ENCODE assay signal across 7 mouse cellular contexts in the genomic region with DNA sequence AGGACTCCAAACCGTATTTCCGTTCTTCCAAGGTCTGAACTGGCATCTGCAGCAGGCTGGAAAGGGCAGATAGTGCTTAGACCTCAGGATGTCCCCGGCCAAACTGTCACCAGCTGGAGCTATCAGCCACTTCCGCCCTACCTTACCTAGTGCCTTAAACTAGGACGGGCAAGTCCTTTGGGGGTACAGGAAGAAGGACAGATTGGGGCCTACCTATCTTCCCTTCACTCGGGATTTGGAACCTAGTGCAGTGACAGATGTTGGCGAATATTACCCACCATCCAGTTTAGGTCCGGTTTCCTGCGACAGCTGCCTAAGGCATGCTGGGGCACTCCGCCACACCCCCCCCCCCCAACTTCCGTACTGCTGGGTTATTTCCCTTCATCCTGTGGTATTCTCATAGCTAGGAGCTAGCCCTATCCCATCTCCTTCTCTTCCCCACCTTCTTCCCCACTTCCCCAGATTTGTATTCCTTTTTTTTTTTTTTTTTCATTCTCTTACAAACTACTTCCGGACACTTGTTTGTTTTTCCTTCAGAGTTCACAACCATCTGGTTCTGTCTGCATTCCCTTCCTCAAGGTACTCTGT. TPM values are rescaled to one million over a fixed set of nuclear protein-coding genes. Genes with fewer than 3 reads are reported as not detected.
A peak's percentile ranks its signal among the peaks of the same experiment; 100 is the strongest.
DNase-seq lines count a peak whose midpoint lies in the region; ATAC-seq and TF ChIP-seq lines count a peak whose summit lies in the region.

A gene (plus strand): TSS at position 538 of the 588 bp plus-strand sequence.

- WGBS in hindbrain, embryonic 10.5 days, result 52% methylated on average over 12 of the region's 12 CpGs
- 29% methylated on average over 12 of the region's 12 CpGs for WGBS in lung, postnatal 0 days

- TF ChIP-seq EP300 in lung, postnatal 0 days (IDR thresholded peaks at IDR 0.05), result no peak

- H3K9me3 ChIP-seq in E14TG2a.4 (ENCODE audit: low read length), result no peaks in the 10 kb centered on the region
- H3K9me3 ChIP-seq in hindbrain, embryonic 10.5 days, result no peaks in the 10 kb centered on the region
- H3K9me3 ChIP-seq in lung, postnatal 0 days (ENCODE audit: low read length), result no peaks in the 10 kb centered on the region

- peaks cover 12% of the 10 kb centered on the region for H3K27me3 ChIP-seq in E14TG2a.4 (ENCODE audit: insufficient read depth, low read length)
- no peaks in the 10 kb centered on the region; the same call in 1 of the 2 replicates for H3K27me3 ChIP-seq in hindbrain, embryonic 10.5 days (ENCODE audit: insufficient read depth, poor library complexity, severe bottlenecking)
- no peaks in the 10 kb centered on the region for H3K27me3 ChIP-seq in lung, postnatal 0 days (replicated peaks; ENCODE audit: insufficient read depth, low read length)
- no peaks in the 10 kb centered on the region for H3K27me3 ChIP-seq in splenic B cell, adult 2 months (ENCODE audit: control insufficient read depth, insufficient read depth, low read length, poor library complexity, severe bottlenecking)

- H3K36me3 ChIP-seq in E14TG2a.4 (ENCODE audit: insufficient read depth, low read length), result no peaks in the 10 kb centered on the region
- peaks cover under 1% of the 10 kb centered on the region for H3K36me3 ChIP-seq in hindbrain, embryonic 10.5 days
- H3K36me3 ChIP-seq in lung, postnatal 0 days (ENCODE audit: insufficient read depth, low read length), result no peaks in the 10 kb centered on the region
- H3K36me3 ChIP-seq in splenic B cell, adult 2 months (ENCODE audit: control insufficient read depth, insufficient read depth, low read length, poor library complexity, severe bottlenecking), result no peaks in the 10 kb centered on the region

- TF ChIP-seq CTCF in E14TG2a.4 (conservative IDR thresholded peaks at IDR 0.05; ENCODE audit: low read length), result no peak
- TF ChIP-seq CTCF in lung, postnatal 0 days (IDR thresholded peaks at IDR 0.05), result no peak

- no peak within 1 kb of the TSS for H3K9ac ChIP-seq in lung, postnatal 0 days (replicated peaks; ENCODE audit: low read depth)

- ATAC-seq in lung, postnatal 0 days, result peak; percentile 13; the same call in 1 of the 2 replicates

- peaks cover 16% of the 10 kb centered on the region for H3K4me1 ChIP-seq in E14TG2a.4 (replicated peaks; ENCODE audit: low read depth, low read length)
- peaks cover 12% of the 10 kb centered on the region for H3K4me1 ChIP-seq in hindbrain, embryonic 10.5 days (replicated peaks)
- H3K4me1 ChIP-seq in lung, postnatal 0 days (ENCODE audit: insufficient read depth, low read depth, low read length), result peaks cover 3% of the 10 kb centered on the region; the same call in 1 of the 2 replicates

- peak within 1 kb of the TSS; percentile 67 for H3K4me2 ChIP-seq in lung, postnatal 0 days (replicated peaks; ENCODE audit: low read depth, low read length)

- peak; percentile 28 for DNase-seq in T-cell, adult 2 months (ENCODE audit: low spot score)
- no peak for DNase-seq in hindbrain, embryonic 10.5 days (ENCODE audit: low spot score)
- no peak for DNase-seq in lung, postnatal 0 days (ENCODE audit: low spot score)
- peak; percentile 24 for DNase-seq in splenic B cell, adult 2 months (ENCODE audit: low read depth, low spot score)
- no peak for DNase-seq in urinary bladder, postnatal 36 days (ENCODE audit: low spot score in 2 of 2)
- DNase-seq in frontal cortex, postnatal 14 days (ENCODE audit: low spot score in 2 of 2), result no peak

- H3K27ac ChIP-seq in hindbrain, embryonic 10.5 days, result peak within 1 kb of the TSS; percentile 37; the same call in 1 of the 2 replicates
- H3K27ac ChIP-seq in lung, postnatal 0 days (ENCODE audit: low read length), result no peak within 1 kb of the TSS

- peak within 1 kb of the TSS; percentile 71 for H3K4me3 ChIP-seq in E14TG2a.4 (replicated peaks; ENCODE audit: low read length)
- peak within 1 kb of the TSS; percentile 44 for H3K4me3 ChIP-seq in hindbrain, embryonic 10.5 days
- H3K4me3 ChIP-seq in lung, postnatal 0 days (ENCODE audit: low read depth, low read length), result peak within 1 kb of the TSS; percentile 26

RNA-seq across cellular contexts. Expression of the gene that starts here (rescaled TPM):
- 0.08 and 0.15 TPM in 2 replicates for polyA plus RNA-seq in hindbrain, embryonic 10.5 days (2016; fragmentation: Nextera tagmentation; extraction: Ambion mirVana)
- polyA plus RNA-seq in lung, postnatal 0 days (2015; fragmentation: Nextera tagmentation; extraction: Ambion mirVana), result 0.05 TPM in 1 of 2 replicates, not detected in the other

Comparison
In these comparisons a context has a peak if more than half of its experiments do, and no peak if none do; other contexts are left out.
1. Peak in ATAC-seq, H3K4me3 ChIP-seq and H3K4me2 ChIP-seq in lung, postnatal 0 days; RNA of the gene not detected or under 1 TPM.
2. DNase-seq: peak in T-cell, adult 2 months (single experiment) and splenic B cell, adult 2 months (single experiment); none in hindbrain, embryonic 10.5 days (single experiment), lung, postnatal 0 days (single experiment), urinary bladder, postnatal 36 days (0 of 2) and frontal cortex, postnatal 14 days (0 of 2).
3. Peak in every context shown above with its lines, with median percentiles within 50 percentile points of each other: H3K4me3 ChIP-seq.